Mouse (Mus musculus) megakaryocyte, embryonic 14.5 days (primary cell): ENCODE results near the gene Fam163a. TPM values are rescaled to one million over a fixed set of nuclear protein-coding genes. Genes with fewer than 3 reads are reported as not detected.

ENCODE experiments used
- H3K27me3 ChIP-seq: replicated peaks from 2 replicates; pipeline ENCODE3; 2012; ENCODE audit warnings: inconsistent platforms
- H3K36me3 ChIP-seq: replicated peaks from 2 replicates; pipeline ENCODE3; 2012; ENCODE audit warnings: low read length, inconsistent platforms, mixed read lengths
- H3K4me1 ChIP-seq: 2 replicates; pipeline ENCODE4 v1.6.1; 2012; ENCODE audit warnings: inconsistent platforms
- H3K4me3 ChIP-seq: replicated peaks from 2 replicates; pipeline ENCODE3; 2012; ENCODE audit warnings: moderate library complexity, mild to moderate bottlenecking, inconsistent platforms
- H3K9me3 ChIP-seq: 2 replicates; pipeline ENCODE4 v1.6.1; 2012; ENCODE audit warnings: inconsistent platforms
- FLI1 ChIP-seq: IDR thresholded peaks from 2 replicates; pipeline ENCODE4 v1.6.1; 2012; ENCODE audit warnings: low read length, inconsistent platforms, mixed read lengths
- GATA1 ChIP-seq: IDR thresholded peaks from 3 replicates; pipeline ENCODE4 v1.6.1; 2012; ENCODE audit warnings: mixed read lengths, low read length, inconsistent platforms, borderline replicate concordance
- polyA plus RNA-seq: library from polyadenylated mRNA; stranded (reverse); fragments of >175 nt; gene quantifications from 2 replicates; pipeline ENCODE4 v1.2.3, GENCODE M21; 2012; ENCODE audit warnings: low replicate concordance; ENCODE audit not compliant: insufficient read depth

Fam163a gene
- polyA plus RNA-seq, 1 experiment, result 0.87 TPM

DNA sequence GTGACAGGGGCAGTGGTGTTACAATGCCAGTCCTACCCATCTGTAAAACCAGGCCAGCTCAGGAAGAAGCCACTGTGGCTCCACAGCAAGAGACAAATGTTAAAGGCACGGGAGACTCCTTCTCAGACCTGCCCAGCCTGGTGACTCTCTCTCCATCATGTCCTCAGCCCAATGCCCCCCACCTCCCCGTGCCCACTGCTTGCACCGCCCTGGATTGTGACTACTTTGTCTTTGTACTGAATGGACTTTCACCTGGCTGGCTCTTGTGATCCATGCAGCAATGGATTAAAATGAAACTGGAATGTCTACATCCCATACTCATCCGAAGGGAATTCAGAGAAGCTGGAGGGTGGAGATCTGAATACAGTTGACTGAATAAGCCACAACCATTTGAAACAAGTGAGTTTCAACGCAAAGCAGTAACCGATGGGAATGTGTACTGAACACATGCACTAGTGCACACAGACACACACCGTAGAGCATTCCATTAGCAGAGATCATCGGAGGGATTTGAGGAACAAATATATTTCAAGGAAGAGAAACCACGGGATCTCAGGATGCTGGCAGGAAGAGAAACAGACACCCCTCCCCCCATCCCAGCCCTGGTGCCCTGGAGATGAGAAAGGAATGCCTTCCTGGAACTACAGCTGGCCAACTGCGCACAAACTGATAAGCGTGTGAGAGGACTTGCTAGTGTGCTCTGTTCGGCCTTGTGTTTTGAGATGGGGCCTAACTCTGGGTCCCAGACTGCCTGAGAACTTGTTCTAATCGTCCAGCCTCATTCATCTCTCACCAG is 17.6 kb upstream of the Fam163a start:
- peaks cover 93% of the 10 kb centered on the region for H3K4me1 ChIP-seq
- H3K9me3 ChIP-seq, result no peaks in the 10 kb centered on the region
- H3K36me3 ChIP-seq, result peaks cover 2% of the 10 kb centered on the region
- H3K4me3 ChIP-seq, result peak overlapping the region; percentile 64
- H3K27me3 ChIP-seq, result no peaks in the 10 kb centered on the region
- TF ChIP-seq GATA1 (no peak), FLI1 (no peak)

DNA sequence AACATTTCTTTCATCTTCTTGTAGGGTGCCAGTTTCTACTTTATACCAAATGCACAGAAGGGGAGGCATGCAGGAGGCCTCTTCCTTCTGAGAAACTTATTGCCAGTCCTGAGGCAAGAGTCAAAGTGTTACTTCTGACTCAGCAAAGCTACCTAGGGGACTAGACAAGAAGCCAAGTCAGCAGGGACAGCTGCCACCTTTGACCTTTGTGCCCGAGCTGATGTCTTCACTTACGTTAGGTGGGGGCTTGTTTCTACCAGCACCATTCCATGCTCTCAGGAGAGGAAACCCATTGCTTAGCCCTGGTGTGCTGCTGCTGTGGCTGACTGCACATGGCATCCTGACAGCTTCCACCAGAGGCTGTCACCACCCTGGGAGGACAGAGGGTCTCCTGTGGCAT is 16.5 kb upstream of the Fam163a start:
- Histone ChIP-seq H3K4me3 (peak overlapping the region; percentile 51), H3K4me1 (peaks cover 93% of the 10 kb centered on the region), H3K27me3 (no peaks in the 10 kb centered on the region), H3K9me3 (no peaks in the 10 kb centered on the region), H3K36me3 (peaks cover 2% of the 10 kb centered on the region)
- no peak for TF ChIP-seq GATA1
- no peak for TF ChIP-seq FLI1

DNA sequence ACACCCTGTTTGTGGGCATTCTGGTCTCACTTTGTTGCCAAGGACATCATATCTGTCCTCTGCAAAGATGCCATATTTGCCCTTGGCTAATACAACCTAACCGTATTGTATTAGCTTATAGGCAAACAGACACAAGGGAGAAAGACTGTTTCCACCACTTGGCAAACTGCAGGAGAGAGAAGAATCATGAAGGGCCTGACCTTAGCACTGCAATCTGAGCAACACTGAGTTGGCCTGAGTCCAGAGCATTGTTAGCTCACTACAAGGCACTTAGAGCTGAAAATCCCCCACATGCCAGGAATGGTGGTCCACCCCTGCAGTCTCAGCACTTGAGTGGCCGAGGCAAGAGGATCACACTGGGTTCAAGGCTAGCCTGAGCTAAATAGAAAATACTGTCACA is 13.7 kb upstream of the Fam163a start:
- Histone ChIP-seq H3K9me3 (no peaks in the 10 kb centered on the region), H3K4me1 (peaks cover 70% of the 10 kb centered on the region)

DNA sequence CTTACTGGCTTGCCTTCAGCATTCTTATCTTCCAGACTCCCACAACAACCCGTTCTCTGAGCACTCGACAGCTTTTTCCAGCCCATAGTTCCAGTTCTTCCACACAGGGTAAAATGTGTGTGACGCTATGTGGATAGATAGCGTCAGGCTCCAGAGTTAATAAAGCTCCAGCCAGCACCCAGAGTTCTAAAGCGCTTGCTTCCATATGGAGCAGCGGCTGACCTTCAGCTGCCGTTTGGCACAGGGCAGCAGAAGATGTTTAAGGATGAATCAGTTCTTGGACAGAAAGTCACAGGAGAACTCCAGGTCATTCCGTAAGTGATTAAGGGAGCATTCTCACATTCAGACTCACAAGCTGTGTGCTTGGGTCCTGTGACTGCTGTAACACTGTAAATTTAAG is 13.1 kb upstream of the Fam163a start:
- Histone ChIP-seq H3K27me3 (peaks cover 3% of the 10 kb centered on the region), H3K9me3 (no peaks in the 10 kb centered on the region), H3K4me3 (peak overlapping the region; percentile 56), H3K36me3 (no peaks in the 10 kb centered on the region), H3K4me1 (peaks cover 70% of the 10 kb centered on the region)
- TF ChIP-seq FLI1, result no peak
- TF ChIP-seq GATA1, result no peak

More for the DNA sequence above, 13.7 kb upstream of the Fam163a start:
- Histone ChIP-seq H3K27me3 (peaks cover 1% of the 10 kb centered on the region), H3K36me3 (peaks cover 1% of the 10 kb centered on the region), H3K4me3 (no peak overlapping the region)
- TF ChIP-seq GATA1, result no peak
- TF ChIP-seq FLI1, result no peak

DNA sequence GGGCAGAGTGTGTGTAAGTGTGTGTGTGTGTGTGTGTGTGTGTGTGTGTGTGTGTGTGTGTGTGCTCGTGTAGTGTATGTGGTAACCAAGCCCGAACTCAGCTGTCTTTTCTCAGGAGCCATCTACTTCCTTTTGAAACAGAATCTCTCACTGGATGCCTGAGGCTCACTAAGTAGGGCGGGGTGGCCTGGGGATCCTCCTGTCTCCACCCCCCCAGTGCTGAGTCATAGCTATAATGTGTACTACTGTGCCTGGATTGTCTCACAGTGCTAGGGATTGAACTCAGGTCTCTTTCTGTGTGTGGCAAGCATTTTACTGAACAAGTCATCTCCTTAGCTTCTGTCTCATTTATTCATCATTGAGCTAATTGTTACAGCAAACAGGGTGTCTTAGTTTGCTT is 12.6 kb upstream of the Fam163a start:
- peaks cover 70% of the 10 kb centered on the region for H3K4me1 ChIP-seq
- H3K4me3 ChIP-seq, result peak overlapping the region; percentile 56
- no peak for TF ChIP-seq GATA1
- TF ChIP-seq FLI1, result no peak
- no peaks in the 10 kb centered on the region for H3K9me3 ChIP-seq
- peaks cover 3% of the 10 kb centered on the region for H3K27me3 ChIP-seq
- H3K36me3 ChIP-seq, result no peaks in the 10 kb centered on the region

DNA sequence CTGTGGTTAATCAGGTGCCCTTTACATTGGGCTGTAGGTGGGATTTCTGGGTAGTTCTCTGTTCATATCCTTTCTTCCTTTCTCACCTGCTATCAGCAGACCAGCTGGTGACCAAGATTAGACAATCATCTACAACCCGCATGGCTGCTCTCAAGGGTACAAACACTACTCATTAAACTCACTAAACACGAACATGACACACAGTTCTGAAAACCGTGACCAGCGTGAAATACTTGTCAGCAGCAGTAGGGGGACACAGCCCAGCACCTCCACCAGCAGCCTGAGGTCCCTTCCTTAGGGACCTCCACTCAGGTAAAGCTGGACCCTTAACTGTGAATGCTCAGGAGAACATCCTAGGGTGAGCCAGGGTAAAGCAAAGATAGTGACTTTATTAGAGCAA is 11.4 kb upstream of the Fam163a start:
- Histone ChIP-seq H3K9me3 (no peaks in the 10 kb centered on the region), H3K4me3 (no peak overlapping the region), H3K27me3 (peaks cover 3% of the 10 kb centered on the region), H3K4me1 (peaks cover 59% of the 10 kb centered on the region), H3K36me3 (no peaks in the 10 kb centered on the region)
- TF ChIP-seq GATA1, result no peak
- no peak for TF ChIP-seq FLI1

DNA sequence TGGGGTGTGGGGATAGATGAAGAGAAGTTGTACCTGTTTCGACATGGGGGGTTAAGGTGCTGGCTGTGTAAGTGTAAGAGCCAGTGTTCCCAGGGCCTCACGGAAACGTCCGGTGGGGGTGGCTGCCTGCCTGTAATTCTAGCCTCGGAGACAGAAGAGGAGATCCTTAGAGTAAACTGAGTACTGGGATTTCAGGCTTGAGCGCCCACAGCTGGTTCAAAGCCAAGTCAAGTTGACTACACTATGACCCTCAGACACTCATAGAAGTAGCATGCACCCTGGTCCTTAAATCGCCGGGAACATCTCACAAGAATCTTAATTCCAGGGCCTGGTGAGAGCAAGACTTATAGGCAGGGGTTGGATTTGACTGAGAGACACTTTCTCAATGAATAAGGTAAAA is 9.8 kb upstream of the Fam163a start:
- no peak for TF ChIP-seq FLI1
- no peak for TF ChIP-seq GATA1
- Histone ChIP-seq H3K4me3 (no peak overlapping the region), H3K27me3 (peaks cover 3% of the 10 kb centered on the region), H3K4me1 (peaks cover 46% of the 10 kb centered on the region), H3K9me3 (no peaks in the 10 kb centered on the region), H3K36me3 (no peaks in the 10 kb centered on the region)

DNA sequence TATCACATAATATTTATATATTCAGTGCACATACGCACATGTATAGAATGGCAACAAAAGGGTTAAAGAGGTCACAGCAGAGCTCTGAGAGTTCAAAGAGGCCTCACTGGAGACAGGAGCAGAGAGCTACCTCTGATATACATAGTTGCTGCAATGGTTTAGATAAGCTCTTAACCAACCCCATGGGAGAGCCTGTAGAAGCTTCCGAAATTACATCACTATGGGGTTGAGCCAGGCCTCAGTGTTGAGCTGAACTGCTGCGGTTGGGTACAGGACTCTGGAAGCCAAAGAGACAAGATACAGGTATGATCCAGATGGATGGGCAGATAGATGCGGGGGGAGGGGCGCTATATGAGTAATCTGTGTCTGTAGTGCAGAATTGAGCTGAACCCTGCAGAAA is 8.1 kb upstream of the Fam163a start:
- H3K4me3 ChIP-seq, result no peak overlapping the region
- TF ChIP-seq FLI1 (no peak), GATA1 (no peak)

DNA sequence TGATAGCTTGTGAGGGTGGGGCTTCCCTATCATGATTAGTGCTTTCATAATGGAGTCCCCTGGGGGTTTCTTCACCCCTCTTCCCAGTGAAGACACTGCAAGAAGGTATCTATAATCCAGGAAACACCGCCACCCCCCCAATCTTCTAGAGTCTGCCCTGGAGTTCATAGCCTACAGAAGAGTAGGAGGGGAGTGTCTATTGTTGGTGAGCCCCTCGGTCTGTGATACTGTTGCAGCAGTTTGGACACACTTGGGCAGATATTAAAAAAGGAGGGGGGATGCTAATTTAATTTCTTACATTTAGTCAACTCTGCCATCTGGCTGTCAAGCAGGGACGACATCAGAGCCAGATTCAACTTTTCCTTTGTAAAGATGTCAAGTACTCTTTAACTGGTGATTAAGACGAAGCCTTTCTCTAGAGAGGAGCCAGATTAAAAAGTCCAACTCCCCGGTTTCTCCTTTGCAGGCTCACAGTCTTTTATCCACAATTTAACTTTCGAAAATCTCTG is 7.0 kb upstream of the Fam163a start:
- no peaks in the 10 kb centered on the region for H3K36me3 ChIP-seq
- peaks cover 10% of the 10 kb centered on the region for H3K27me3 ChIP-seq
- peaks cover 28% of the 10 kb centered on the region for H3K4me1 ChIP-seq
- TF ChIP-seq GATA1, result no peak
- TF ChIP-seq FLI1, result no peak
- H3K4me3 ChIP-seq, result no peak overlapping the region
- H3K9me3 ChIP-seq, result no peaks in the 10 kb centered on the region

More for the DNA sequence above, 8.1 kb upstream of the Fam163a start:
- no peaks in the 10 kb centered on the region for H3K36me3 ChIP-seq
- no peaks in the 10 kb centered on the region for H3K9me3 ChIP-seq
- H3K27me3 ChIP-seq, result peaks cover 3% of the 10 kb centered on the region
- peaks cover 34% of the 10 kb centered on the region for H3K4me1 ChIP-seq

DNA sequence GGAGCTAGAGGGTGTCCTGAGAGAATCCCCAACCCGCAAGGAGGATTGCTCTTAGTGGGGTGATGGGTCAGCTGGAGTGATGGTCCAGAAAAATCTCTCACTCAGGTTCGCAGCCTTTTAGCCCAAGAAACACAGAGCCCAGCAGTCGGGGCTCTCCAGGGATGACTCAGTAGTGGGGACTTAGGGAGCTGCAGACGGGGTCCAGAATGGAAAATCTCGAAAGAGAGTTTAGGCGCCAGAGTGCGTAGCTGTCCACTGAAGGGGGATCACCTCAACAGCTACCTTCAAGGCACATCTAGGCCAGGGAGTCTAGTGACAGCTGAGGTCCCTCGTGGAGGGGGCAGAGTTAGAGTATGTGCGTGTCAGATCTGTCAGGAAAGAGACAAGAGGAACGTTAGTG is 338 bp upstream of the Fam163a start:
- Histone ChIP-seq H3K9me3 (peaks cover 20% of the 10 kb centered on the region), H3K36me3 (no peaks in the 10 kb centered on the region), H3K4me1 (peaks cover 49% of the 10 kb centered on the region), H3K4me3 (peak overlapping the region; percentile 90), H3K27me3 (peaks cover 63% of the 10 kb centered on the region)
- no peak for TF ChIP-seq FLI1
- TF ChIP-seq GATA1, result no peak
